Mouse (Mus musculus): Measurements from ENCODE around the gene Ttll12.

The Ttll12 gene
- long read RNA-seq, experiment 1, transcript Ttll12-201 (14 exons, 3,774 nt): major isoform, 10 of 11 reads
- long read RNA-seq, experiment 1, partial matches to known transcripts: 0 of 11 reads
- long read RNA-seq, experiment 1, other reads (novel, unspliced or antisense): 1 of 11 reads
- long read RNA-seq, experiment 2, transcript Ttll12-201 (14 exons, 3,774 nt): major isoform, 5 of 11 reads
- long read RNA-seq, experiment 2, partial matches to known transcripts: 3 of 11 reads
- long read RNA-seq, experiment 2, other reads (novel, unspliced or antisense): 3 of 11 reads

GRCm38 (mm10) chr15:83594513-83595363, at the start of gene Ttll12:
Gene Ttll12, minus strand, starts transcription at chr15:83595157.
- intact Hi-C loops (cut with DNase I): no loop called here

DNA sequence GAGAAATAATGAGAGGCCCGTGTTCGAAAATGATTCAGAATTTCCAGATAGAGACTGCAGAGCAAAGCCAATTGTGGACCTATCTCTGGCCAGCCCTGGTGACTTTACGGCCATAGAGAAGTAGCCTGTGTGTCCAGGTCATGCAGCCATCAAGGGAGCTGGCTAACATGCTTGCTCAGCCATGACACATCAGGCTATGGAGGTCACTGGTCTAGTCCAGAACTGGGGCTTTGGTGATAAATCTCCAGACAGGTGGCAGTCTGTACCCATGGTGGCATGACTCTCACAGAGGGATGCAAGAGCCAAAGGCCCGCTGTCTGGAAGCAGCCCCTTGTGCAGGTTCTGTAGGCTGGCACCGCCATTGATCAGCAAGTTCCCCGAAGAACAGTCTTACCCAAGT, 47.6 kb upstream of the Ttll12 start:
- intact Hi-C loops (cut with DNase I): no loop called here

GRCm38 (mm10) chr15:83640208-83640607, 45.3 kb upstream of the Ttll12 start:
- intact Hi-C loops (cut with DNase I): no loop called here

DNA sequence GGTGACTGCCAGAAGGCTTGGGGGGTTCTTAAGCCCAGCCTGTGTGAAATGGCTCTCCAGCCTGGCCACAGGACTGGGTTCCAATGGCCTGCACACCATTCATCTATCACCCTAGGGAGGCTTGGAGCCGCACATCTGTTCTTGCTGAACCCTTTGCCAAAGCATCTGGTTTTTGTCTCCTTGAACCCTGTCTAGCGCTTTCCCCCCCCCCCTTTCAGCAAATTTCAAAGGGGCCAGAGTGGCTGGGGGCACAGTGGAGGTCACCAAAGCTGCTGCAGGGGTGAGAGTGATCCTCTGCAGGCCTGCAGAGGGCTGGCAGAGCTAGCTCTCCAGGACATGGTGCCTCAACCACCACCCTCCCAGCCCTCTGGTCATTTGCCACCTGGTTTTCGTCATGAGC, 44.2 kb upstream of the Ttll12 start:
- intact Hi-C loops (cut with DNase I): no loop called here

DNA sequence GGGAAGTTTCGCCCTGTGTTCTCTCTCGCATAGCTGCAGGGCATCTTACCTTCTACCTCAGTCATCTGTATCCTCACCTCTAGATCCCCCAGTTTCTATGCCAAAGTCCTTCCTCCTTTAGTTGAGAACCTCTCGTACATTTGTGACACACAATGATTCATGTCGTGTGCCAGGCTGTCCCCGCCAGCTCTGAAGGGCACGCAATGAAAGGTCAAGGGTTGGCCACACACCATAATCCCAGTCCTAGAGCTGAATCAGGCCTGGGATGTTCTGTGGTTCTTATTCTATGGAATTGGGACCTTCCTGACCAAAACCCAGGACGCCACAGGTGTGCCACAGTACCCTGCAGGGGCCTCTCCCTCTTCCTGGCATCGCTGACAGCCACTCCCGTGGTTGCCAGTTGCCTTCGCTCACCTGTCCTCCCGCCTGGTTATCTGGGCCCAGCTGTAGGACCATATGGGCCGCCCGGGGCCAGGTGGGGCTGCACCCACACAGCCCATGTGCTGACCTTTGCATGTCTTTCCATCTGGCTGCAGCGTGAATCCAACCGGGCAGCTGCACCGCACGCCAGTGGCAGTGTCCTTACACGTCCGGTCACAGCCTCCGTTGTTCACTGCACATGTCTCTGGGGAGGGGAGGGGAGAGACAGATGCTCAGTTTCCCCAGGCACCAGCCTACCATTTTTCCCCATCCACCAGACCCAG, 43.4 kb upstream of the Ttll12 start:
- intact Hi-C loops (cut with DNase I): no loop called here

GRCm38 (mm10) chr15:83636759-83637158, 41.8 kb upstream of the Ttll12 start:
- intact Hi-C loops (cut with DNase I): no loop called here

DNA sequence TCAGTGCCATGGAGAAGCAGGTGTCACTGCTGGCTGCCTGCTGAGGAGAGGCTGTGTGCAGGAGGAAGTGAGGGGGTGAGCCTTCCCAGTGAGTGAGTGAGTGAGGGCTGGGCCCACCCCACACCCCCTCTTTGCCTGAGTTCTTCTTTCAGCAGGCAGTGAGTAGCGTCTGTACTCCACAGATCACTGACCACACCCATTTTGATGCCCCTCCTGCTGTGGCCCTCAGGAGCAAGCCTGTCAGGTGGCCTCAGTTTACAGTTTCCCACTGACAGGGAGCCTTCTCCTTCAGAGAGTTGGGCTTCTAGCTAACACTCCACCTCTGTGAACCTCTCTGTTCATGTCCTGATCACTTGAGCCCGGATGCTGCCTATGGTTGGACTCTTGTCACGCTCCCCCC, 40.3 kb upstream of the Ttll12 start:
- intact Hi-C loops (cut with DNase I): loop anchor here (2.0 kb wide), 1 partner anchor 124 kb away; no protein-coding TSS in a partner anchor

- intact Hi-C loops (cut with DNase I): loop anchor here (2.0 kb wide), 1 partner anchor 125 kb away; no protein-coding TSS in a partner anchor
Measured at GRCm38 (mm10) chr15:83634076-83634475, 39.1 kb upstream of the Ttll12 start.

GRCm38 (mm10) chr15:83631071-83631470, 36.1 kb upstream of the Ttll12 start:
- intact Hi-C loops (cut with DNase I): no loop called here

DNA sequence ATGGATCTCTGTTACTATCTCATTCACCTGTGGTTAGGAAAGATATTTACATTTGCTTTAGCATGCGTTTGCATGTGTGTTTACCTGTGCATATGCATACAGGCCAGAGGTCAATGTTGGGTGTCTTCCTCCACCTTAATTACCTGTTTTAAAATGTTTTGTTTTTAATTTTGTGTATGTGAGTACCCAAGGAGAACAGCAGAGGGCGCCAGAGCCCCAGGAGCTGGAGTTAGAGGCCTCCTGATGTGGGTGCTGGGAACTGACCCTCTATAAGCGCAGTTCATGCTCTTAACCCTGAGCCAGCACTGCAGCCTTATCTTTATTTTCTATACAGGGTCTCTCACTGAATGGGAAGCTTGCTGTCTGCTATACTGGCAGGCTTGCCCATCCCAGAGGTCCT, 34.8 kb upstream of the Ttll12 start:
- intact Hi-C loops (cut with DNase I): no loop called here

DNA sequence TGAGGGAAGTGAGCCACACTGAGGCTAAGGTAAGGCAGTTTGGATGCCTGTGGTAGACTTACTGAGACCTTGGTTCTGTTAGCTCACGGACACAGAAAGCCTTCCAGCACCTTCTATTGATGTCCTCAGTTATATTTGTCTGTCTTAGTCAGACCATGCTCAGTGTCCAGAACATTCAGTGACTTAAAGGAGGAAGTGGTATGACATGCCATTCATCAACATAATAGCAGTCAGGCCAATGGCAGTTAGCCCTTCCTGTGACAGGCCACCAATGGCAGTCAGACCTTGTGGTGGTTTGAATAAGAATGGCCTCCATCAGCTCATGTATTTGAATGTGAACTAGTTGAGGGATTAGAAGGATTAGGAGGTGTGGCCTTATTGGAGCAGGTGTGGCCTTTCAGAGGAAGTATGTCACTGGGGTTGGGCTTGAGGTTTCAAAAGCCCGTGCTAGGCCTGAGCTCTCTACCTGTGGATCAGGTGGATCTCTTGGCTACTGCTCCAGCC, 31.2 kb upstream of the Ttll12 start:
- intact Hi-C loops (cut with DNase I): no loop called here

DNA sequence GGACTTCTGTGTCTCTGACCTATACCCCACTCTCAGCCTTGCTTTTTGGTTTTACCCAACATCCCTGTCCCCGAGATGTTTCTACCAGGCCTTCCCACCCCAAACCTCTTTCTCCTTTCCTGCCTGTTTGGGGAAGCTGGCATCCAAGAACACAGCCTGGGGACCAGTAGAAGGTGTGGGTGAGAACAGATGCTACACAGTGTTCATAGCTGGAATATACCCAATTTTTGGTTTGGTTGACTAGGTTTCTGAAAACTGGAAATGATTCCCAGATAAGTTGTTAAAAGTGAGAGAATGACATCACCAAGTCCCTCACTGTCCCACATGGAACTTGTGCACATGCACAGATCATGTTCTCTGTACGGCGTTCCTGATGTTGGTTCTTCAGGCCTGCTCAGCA, 20.3 kb upstream of the Ttll12 start:
- intact Hi-C loops (cut with DNase I): no loop called here

DNA sequence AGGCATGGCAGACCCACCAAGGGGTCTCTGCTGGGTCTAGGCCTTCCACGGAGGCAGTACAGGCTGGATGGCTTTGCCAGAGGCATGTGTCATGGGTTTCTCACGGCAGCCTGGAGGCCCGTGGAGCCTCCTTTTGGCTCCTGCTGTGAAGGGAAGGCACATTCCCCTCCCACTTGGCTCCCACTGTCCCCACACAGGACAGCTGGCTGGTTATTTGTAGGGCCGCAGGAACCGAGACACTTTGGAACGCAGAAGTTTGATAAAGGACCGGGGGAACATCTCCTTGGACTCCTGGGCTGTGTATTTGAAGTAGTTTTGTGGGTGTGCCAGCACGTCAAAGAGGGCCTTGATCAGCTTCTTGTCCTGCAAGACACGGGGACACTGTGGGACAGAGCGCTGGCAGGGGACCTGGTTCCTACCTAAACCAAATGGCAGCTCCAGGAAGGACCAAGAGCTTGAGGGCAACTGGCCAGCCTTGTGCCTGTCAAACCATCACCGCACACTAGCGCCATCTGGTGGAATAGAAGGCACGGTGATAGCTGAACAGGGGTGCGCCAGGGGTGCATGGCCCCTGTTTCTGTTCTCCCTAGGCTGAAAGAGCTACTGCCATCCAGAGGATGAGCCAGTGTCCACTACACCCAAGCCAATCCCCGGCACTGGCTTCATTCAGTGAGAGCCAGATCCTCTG, 12.3 kb upstream of the Ttll12 start:
- intact Hi-C loops (cut with DNase I): no loop called here

- intact Hi-C loops (cut with DNase I): no loop called here
Measured at GRCm38 (mm10) chr15:83606700-83607099, 11.7 kb upstream of the Ttll12 start.

- intact Hi-C loops (cut with DNase I): no loop called here
Measured at GRCm38 (mm10) chr15:83606216-83606615, 11.3 kb upstream of the Ttll12 start.

GRCm38 (mm10) chr15:83603426-83603825, 8.5 kb upstream of the Ttll12 start:
- intact Hi-C loops (cut with DNase I): no loop called here

GRCm38 (mm10) chr15:83603046-83603396, 8.1 kb upstream of the Ttll12 start:
- intact Hi-C loops (cut with DNase I): no loop called here

DNA sequence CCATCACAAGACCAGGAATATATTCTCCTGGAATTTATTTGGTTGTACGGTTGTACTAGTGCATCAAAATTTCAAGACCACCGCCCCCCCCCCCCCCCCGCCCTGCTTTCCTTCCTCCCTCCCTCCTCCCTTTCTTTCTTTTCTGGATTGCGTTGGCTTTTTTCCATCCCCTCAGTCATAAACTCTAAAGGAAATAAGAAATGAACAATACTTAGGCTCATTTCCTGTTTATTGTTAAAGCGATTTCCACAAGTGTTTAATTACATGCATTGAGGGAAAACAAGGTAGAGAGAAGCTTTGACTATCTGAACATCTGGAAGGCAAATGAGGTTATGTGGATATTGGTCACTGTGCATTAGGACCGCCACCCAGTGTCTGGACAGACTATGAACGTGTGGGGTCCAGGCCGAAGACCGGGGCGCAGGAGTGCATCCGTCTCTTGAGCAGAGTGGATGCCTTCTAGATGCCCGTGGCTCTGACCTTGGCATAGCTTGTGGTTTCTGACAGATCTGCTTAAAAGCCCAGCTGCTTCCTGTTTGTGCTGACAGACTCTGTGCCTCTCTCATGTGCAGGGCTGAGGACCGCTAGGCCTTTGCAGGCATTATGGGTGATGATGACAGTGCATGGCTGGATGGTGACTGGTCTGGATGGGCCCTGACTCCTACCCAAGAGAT, 7.6 kb upstream of the Ttll12 start:
- intact Hi-C loops (cut with DNase I): no loop called here

- intact Hi-C loops (cut with DNase I): no loop called here
Measured at GRCm38 (mm10) chr15:83601185-83601584, 6.2 kb upstream of the Ttll12 start.

DNA sequence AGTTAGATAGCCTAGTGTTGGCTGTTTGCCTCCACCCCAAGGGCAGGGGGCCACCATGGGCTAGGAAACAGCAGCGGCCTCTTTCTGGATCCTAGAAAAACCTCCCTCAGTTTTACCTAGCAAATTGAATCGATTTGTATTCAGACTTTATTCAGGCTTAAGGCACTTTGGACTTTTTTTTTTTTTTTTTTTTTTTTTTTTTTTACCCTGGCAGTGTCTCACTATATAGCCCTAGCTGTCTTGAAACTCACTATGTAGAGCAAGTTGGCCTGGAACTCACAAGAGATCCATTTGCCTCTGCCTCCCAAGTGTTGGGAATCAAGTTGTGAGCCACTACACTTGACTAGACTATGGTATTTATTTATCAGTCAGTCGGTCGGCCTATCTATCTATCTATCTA, 1.9 kb upstream of the Ttll12 start:
- intact Hi-C loops (cut with DNase I): no loop called here

- intact Hi-C loops (cut with DNase I): no loop called here
Measured at GRCm38 (mm10) chr15:83595364-83595711, 381 bp upstream of the Ttll12 start.

Measured in adrenal gland (tissue).